Mouse (Mus musculus) right cerebral cortex, postnatal 14 days (tissue): ENCODE data around the gene Gm13305.
"Not testable (repeated sequence)": the region's sequence is repeated elsewhere in the genome, so short reads cannot be mapped to it uniquely, and the experiment has no call there.

Experiments used
- DNase-seq: peaks from one replicate; pipeline ENCODE4 v3.0.0; 2022

Gene Gm13305

GRCm38 (mm10) chr4:42168503-42168902, at the start of gene Gm13305:
Gm13305 (minus strand) TSS chr4:42168603.
- DNase-seq, result not testable (repeated sequence)

DNA sequence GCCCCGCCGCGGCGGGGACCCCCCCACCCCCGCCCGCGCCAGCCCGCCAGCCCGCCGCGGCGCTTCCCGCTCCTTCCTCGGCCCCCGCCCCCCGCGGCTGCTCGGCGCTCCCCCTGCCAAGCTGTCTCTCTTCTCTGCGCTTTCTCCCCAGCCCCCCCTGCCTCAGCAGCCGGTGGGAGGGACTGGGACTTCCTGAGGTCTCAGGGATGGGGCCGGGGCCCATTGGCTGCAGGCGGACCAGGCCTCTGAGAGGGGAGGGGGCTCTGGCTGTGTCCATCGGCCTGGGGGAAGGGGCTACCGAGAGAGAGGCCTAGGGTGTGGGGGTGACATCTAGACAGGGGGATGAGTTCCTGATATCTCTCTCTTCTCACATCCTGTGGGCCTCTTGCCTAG, 16.6 kb upstream of the Gm13305 start:
- DNase-seq, result not testable (repeated sequence)

- DNase-seq, result not testable (repeated sequence)
Measured at GRCm38 (mm10) chr4:42184324-42184979, 16.0 kb upstream of the Gm13305 start.

DNA sequence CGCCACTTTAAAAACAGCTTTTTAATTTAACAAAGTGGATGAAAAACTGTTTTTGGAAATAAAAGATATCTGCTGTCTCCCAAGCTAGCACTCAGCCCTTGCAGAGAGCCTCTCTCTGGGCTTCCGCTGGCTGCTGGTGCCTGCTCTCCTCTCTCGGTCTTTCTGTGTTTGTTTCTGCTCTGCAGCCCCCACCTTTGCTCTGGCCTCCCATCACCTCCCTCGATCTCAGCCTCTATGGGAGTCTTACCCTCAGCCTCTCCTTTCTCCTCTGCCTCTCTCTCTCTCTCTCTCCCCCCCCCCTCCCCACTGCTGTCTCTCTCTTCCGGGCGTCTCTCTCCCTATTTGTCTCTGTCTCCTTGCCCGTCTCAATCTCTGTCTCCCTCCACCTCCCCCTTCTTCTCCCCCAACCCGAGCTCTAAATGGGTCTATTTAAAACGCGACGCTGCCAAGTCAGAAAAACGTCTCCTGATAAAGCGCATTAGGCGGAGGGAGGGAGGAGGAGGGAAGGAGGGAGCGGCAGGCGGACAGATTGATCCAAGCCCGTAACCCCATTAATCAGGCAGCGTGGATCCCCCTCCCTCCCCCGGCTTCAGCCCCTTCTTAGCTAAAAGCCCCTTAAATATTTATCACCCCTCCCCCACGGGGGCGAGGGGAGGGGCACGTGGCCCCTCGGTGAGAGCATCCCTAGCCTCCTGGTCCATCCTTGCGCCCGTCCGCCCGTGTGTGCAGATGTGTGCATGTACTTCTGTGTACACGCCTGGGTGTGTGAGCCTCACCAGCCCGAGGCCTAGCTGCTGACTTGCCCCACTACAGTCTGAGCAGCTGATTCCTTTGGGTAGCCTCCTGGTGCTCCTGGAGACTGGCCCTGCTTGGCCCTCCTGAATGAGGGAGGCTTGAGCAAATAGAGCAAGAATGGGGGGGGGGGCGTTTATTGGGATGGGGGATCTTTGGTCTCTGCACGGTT, 15.1 kb upstream of the Gm13305 start:
- not testable (repeated sequence) for DNase-seq

DNA sequence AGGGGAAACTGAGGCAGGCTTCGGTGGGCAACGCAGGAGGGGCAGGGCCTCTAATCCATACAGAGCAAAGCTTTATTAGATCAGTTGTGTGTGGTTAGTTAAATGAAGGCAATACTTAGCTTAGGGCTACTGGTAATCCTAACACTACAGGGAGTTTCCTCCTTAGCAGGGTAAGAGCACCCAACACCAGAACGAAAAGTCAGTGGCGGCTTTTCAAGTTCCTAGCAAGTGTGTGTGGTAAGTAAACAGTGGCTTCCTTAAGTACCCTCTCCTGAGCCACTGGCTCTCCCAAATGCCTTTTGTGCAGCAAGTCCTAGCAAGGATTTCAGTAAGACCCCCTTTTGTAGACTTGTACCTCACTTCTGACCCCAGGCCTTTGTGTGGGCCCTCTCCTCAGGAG, 9.8 kb upstream of the Gm13305 start:
- not testable (repeated sequence) for DNase-seq

DNA sequence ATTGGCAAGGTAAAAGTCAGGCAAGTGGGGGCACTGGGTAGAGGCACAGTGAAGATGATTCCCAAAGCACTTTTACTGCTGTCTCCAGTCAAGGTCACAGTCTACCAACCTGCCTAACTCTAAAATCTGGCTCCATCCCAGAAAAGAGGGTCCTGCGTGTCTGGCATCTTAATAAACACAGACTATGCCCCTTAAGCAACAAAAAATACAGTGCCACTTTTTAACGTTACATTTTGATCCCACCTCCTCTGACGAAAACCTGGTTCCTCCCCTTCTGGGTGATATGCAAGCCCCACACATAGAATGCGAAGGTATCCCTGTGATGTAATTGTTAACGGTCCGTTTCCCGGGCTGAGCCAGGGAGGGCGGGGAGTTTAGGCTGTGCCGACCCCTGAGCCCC, 15.3 kb downstream of the Gm13305 start, which contains the start of gene Gm13306:
Gm13306 (plus strand) TSS at position 301 of the 400 bp plus-strand sequence.
- DNase-seq, result not testable (repeated sequence)

DNA sequence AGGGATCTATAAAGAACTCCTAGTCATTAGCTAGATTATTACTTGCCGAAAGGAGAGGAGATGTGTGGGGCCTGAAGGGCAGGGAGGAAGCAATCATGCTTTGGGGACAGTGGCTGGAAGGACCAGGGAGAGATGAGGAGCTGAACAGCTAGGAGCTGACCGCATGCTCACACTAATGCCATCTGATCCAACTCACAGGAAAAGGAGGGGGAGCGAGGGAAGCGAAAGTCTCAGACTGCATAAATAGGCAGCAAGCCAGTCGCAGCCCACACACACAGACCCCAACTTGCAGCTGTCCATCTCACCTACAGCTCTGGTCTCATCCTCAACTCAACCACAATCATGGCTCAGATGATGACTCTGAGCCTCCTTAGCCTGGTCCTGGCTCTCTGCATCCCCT, 53.9 kb downstream of the Gm13305 start, which contains the start of gene Gm13304:
Gm13304 (plus strand) TSS at position 301 of the 400 bp plus-strand sequence.
- not testable (repeated sequence) for DNase-seq
